Comparison of ENCODE assay signal across 8 mouse cellular contexts in the genomic region with DNA sequence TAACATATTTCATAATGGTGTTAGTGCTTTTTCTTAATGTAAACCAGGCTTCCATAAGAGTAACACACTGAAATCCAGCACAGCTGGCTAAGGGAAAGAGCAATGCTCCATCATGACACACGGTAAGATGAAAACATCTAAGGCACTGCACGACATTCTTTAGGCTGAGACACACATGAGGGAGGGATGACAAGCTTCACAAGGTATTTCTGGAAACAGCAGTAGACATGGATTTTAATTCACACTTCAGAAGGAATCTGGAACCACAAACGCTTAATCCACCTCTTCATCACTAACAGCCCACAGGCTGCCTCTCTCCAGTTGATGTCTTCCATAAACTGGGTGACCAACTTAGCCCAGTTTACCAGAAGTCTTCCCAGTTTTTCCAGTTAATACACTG.
"Had no signal": no experiment of that assay in that cellular context is flagged by ENCODE, and none has a peak within 500 bp of the region (broad histone marks: within the 10 kb centered on the region; RNA-seq: fewer than 3 reads in every experiment).

No protein-coding gene starts in this region.

- ATAC-seq: midbrain, embryonic 16.5 days had no signal

- DNase-seq: lung, adult 18-20 months; lung, postnatal 10 days; lung, postnatal 4 days; midbrain, embryonic 14.5 days; thymus, adult 18-20 months; thymus, postnatal 14 days; thymus, postnatal 36 days had no signal
